ENCODE assay signal across 20 mouse cellular contexts in genomic region chr11:94461856-94462255, GRCm38 (mm10). TPM values are rescaled to one million over a fixed set of nuclear protein-coding genes. Genes with fewer than 3 reads are reported as not detected.
DNase-seq lines count a peak whose midpoint lies in the region; ATAC-seq and TF ChIP-seq lines count a peak whose summit lies in the region.
"Had no signal": no experiment of that assay in that cellular context is flagged by ENCODE, and none has a peak within 500 bp of the region (broad histone marks: within the 10 kb centered on the region; RNA-seq: fewer than 3 reads in every experiment).

No protein-coding gene starts in this region.

- no peak overlapping the region for H3K4me2 ChIP-seq in kidney, postnatal 0 days (ENCODE audit: low read length)
- no peak overlapping the region for H3K4me2 ChIP-seq in forebrain, embryonic 14.5 days (ENCODE audit: low read length)
- H3K4me2 ChIP-seq: embryonic facial prominence, embryonic 13.5 days; forebrain, embryonic 13.5 days; heart, embryonic 13.5 days; hindbrain, embryonic 12.5 days had no signal

- peak; percentile 58 for DNase-seq in kidney, adult 18-20 months
- DNase-seq in kidney, adult 8-10 months: peak; percentile 66 to 73
- DNase-seq in kidney, postnatal 0 days (ENCODE audit: low spot score): peak; percentile 34
- DNase-seq in kidney, postnatal 36 days: peak; percentile 81 to 82
- no peak for DNase-seq in forebrain, embryonic 14.5 days (ENCODE audit: low spot score)
- no peak for DNase-seq in heart, adult 9 months (ENCODE audit: low spot score in 2 of 2)
- no peak for DNase-seq in lung, postnatal 4 days
- DNase-seq: adrenal gland, postnatal 14 days; cerebellum, adult 2 months; cerebellum, postnatal 10 days; gastrocnemius, adult 2 months; gastrocnemius, postnatal 25 days; heart, postnatal 4 days had no signal

- H3K9ac ChIP-seq in kidney, postnatal 0 days (ENCODE audit: low read depth, low read length): no peak overlapping the region
- no peak overlapping the region for H3K9ac ChIP-seq in forebrain, embryonic 14.5 days (ENCODE audit: low read length)
- H3K9ac ChIP-seq: embryonic facial prominence, embryonic 13.5 days; forebrain, embryonic 13.5 days; heart, embryonic 13.5 days; hindbrain, embryonic 12.5 days had no signal

- no peak overlapping the region for H3K27ac ChIP-seq in kidney, postnatal 0 days
- no peak overlapping the region for H3K27ac ChIP-seq in forebrain, embryonic 14.5 days (ENCODE audit: low read depth, low read length)
- H3K27ac ChIP-seq: embryonic facial prominence, embryonic 13.5 days; forebrain, embryonic 13.5 days; gastrocnemius, adult 2 months; heart, embryonic 13.5 days; hindbrain, embryonic 12.5 days had no signal

- H3K4me3 ChIP-seq in kidney, postnatal 0 days (replicated peaks; ENCODE audit: low read depth, low read length): no peak overlapping the region
- no peak overlapping the region for H3K4me3 ChIP-seq in forebrain, embryonic 14.5 days (ENCODE audit: low read depth, low read length)
- H3K4me3 ChIP-seq: embryonic facial prominence, embryonic 13.5 days; forebrain, embryonic 13.5 days; gastrocnemius, adult 2 months; heart, embryonic 13.5 days; hindbrain, embryonic 12.5 days had no signal

- H3K9me3 ChIP-seq in kidney, postnatal 0 days (replicated peaks; ENCODE audit: low read length): no peaks in the 10 kb centered on the region
- no peaks in the 10 kb centered on the region for H3K9me3 ChIP-seq in forebrain, embryonic 14.5 days (replicated peaks; ENCODE audit: control insufficient read depth, low read length)
- H3K9me3 ChIP-seq: embryonic facial prominence, embryonic 13.5 days; forebrain, embryonic 13.5 days; heart, embryonic 13.5 days; hindbrain, embryonic 12.5 days had no signal

- no peaks in the 10 kb centered on the region for H3K27me3 ChIP-seq in kidney, postnatal 0 days (ENCODE audit: insufficient read depth, low read length)
- no peaks in the 10 kb centered on the region for H3K27me3 ChIP-seq in forebrain, embryonic 14.5 days (replicated peaks; ENCODE audit: control insufficient read depth, insufficient read depth, low read length)
- H3K27me3 ChIP-seq: embryonic facial prominence, embryonic 13.5 days; forebrain, embryonic 13.5 days; hindbrain, embryonic 12.5 days; Patski had no signal

- peaks cover 6% of the 10 kb centered on the region for H3K4me1 ChIP-seq in kidney, postnatal 0 days (replicated peaks; ENCODE audit: insufficient read depth, low read length)
- H3K4me1 ChIP-seq in forebrain, embryonic 14.5 days (ENCODE audit: control insufficient read depth, insufficient read depth, low read length): peaks cover 12% of the 10 kb centered on the region

- no peaks in the 10 kb centered on the region for H3K36me3 ChIP-seq in kidney, postnatal 0 days (ENCODE audit: insufficient read depth, low read length)
- H3K36me3 ChIP-seq in forebrain, embryonic 14.5 days (ENCODE audit: control insufficient read depth, insufficient read depth, low read length): peaks cover 7% of the 10 kb centered on the region; the same call in 1 of the 2 replicates

- ATAC-seq in kidney, postnatal 0 days (replicated peaks; ENCODE audit: low FRiP score, low read depth): 0 out of 2 replicates have a peak, but pooled peaks have one; percentile 38
- no peak for ATAC-seq in forebrain, embryonic 14.5 days
- ATAC-seq: activated CD4-positive, CD25-positive, alpha-beta regulatory T cell, adult 4 months; forebrain, embryonic 13.5 days; hindbrain, embryonic 16.5 days; Patski had no signal

- no peak for TF ChIP-seq CTCF in kidney, postnatal 0 days (IDR thresholded peaks at IDR 0.05; ENCODE audit: low read depth)

- 60% methylated on average over 11 of the region's 11 CpGs for WGBS in kidney, postnatal 0 days
- WGBS in forebrain, embryonic 14.5 days: 97% methylated on average over 11 of the region's 11 CpGs

RNA-seq across cellular contexts. Expression of gene Cacna1g, which starts 12.1 kb away (rescaled TPM):
- 4.4 and 5.2 TPM in 2 replicates for polyA plus RNA-seq in kidney, postnatal 0 days (2015; fragmentation: Nextera tagmentation; extraction: Ambion mirVana)
- 7.0 and 7.1 TPM in 2 replicates for polyA plus RNA-seq in forebrain, embryonic 14.5 days (2014; fragmentation: Nextera tagmentation; extraction: Ambion mirVana)
- polyA plus RNA-seq: activated CD4-positive, CD25-positive, alpha-beta regulatory T cell, adult 4 months had no signal

RNA-seq across cellular contexts. Expression of gene Spata20, which starts 24.1 kb away (rescaled TPM):
- 0.40 TPM in 1 of 2 replicates, not detected in the other for polyA plus RNA-seq in kidney, postnatal 0 days (2015; fragmentation: Nextera tagmentation; extraction: Ambion mirVana)
- 0.43 and 0.67 TPM in 2 replicates for polyA plus RNA-seq in forebrain, embryonic 14.5 days (2014; fragmentation: Nextera tagmentation; extraction: Ambion mirVana)
- polyA plus RNA-seq: activated CD4-positive, CD25-positive, alpha-beta regulatory T cell, adult 4 months had no signal

RNA-seq across cellular contexts. Expression of gene Epn3, which starts 37.9 kb away (rescaled TPM):
- 34.7 and 37.5 TPM in 2 replicates for polyA plus RNA-seq in kidney, postnatal 0 days (2015; fragmentation: Nextera tagmentation; extraction: Ambion mirVana)
- polyA plus RNA-seq in forebrain, embryonic 14.5 days (2014; fragmentation: Nextera tagmentation; extraction: Ambion mirVana): 0.30 and 0.41 TPM in 2 replicates
- polyA plus RNA-seq: activated CD4-positive, CD25-positive, alpha-beta regulatory T cell, adult 4 months had no signal

RNA-seq across cellular contexts. Expression of gene Mycbpap, which starts 59.7 kb away (rescaled TPM):
- 3.2 and 3.5 TPM in 2 replicates for polyA plus RNA-seq in kidney, postnatal 0 days (2015; fragmentation: Nextera tagmentation; extraction: Ambion mirVana)
- 1.8 and 2.1 TPM in 2 replicates for polyA plus RNA-seq in forebrain, embryonic 14.5 days (2014; fragmentation: Nextera tagmentation; extraction: Ambion mirVana)
- polyA plus RNA-seq: activated CD4-positive, CD25-positive, alpha-beta regulatory T cell, adult 4 months had no signal

Comparison
In these comparisons a context has a peak if more than half of its experiments do, and no peak if none do; other contexts are left out.
1. DNase-seq: peak in kidney, adult 18-20 months (single experiment), kidney, adult 8-10 months (2 of 2), kidney, postnatal 0 days (single experiment) and kidney, postnatal 36 days (2 of 2); none in forebrain, embryonic 14.5 days (single experiment), heart, adult 9 months (0 of 2) and lung, postnatal 4 days (0 of 2).
2. RNA of gene Epn3, which starts 37.9 kb away (polyA plus RNA-seq): 34.7 to 37.5 TPM in kidney, postnatal 0 days; 0.30 to 0.41 TPM in forebrain, embryonic 14.5 days; every median in the first group is over 10 times any median in the second.